Mouse (Mus musculus): ENCODE results near the gene Cds1. TPM values are rescaled to one million over a fixed set of nuclear protein-coding genes. Genes with fewer than 3 reads are reported as not detected.

Gene Cds1
- polyA plus RNA-seq, 2 experiments = 0.23 to 0.29 TPM

- Histone ChIP-seq H3K27me3 (ENCODE audit: control insufficient read depth, insufficient read depth, low read length) (no peaks in the 10 kb centered on the region), H3K9me3 (ENCODE audit: control insufficient read depth, low read length) (no peaks in the 10 kb centered on the region), H3K9ac (replicated peaks) (no peak overlapping the region), H3K27ac (no peak overlapping the region), H3K36me3 (replicated peaks; ENCODE audit: control insufficient read depth, insufficient read depth, low read depth) (peaks cover 9% of the 10 kb centered on the region), H3K4me3 (ENCODE audit: insufficient read depth in 1 of 2, low read depth in 2 of 2, low read length in 2 of 2) (no peak overlapping the region), H3K4me2 (ENCODE audit: low read depth) (no peak overlapping the region), H3K4me1 (replicated peaks; ENCODE audit: control insufficient read depth in 2 of 2, insufficient read depth in 2 of 2, low read length in 1 of 2) (no peaks in the 10 kb centered on the region)
- ATAC-seq (ENCODE audit: insufficient read depth) (no peak), DNase-seq (ENCODE audit: low read depth in 3 of 3, low spot score in 3 of 3) (no peak)
- 90% methylated on average over 5 of the region's 5 CpGs for WGBS (ENCODE audit: insufficient replicate concordance)
- TF ChIP-seq EP300 (IDR thresholded peaks at IDR 0.05; ENCODE audit: low read depth) (no peak), CTCF (IDR thresholded peaks at IDR 0.05; ENCODE audit: low read depth) (no peak)
These were observed 75.5 kb downstream of the Cds1 start for GRCm38 (mm10) chr5:101840476-101840875.

- peaks cover 21% of the 10 kb centered on the region for H3K36me3 ChIP-seq (replicated peaks; ENCODE audit: control insufficient read depth, insufficient read depth, low read depth)
- WGBS (ENCODE audit: insufficient replicate concordance) = 83% methylated on average over 14 of the region's 14 CpGs
- no peaks in the 10 kb centered on the region for H3K27me3 ChIP-seq (ENCODE audit: control insufficient read depth, insufficient read depth, low read length)
- no peak for TF ChIP-seq EP300 (IDR thresholded peaks at IDR 0.05; ENCODE audit: low read depth)
- no peak for TF ChIP-seq CTCF (IDR thresholded peaks at IDR 0.05; ENCODE audit: low read depth)
- DNase-seq (ENCODE audit: low read depth in 3 of 3, low spot score in 3 of 3) (no peak), ATAC-seq (ENCODE audit: insufficient read depth) (no peak)
- no peak overlapping the region for H3K4me3 ChIP-seq (ENCODE audit: insufficient read depth in 1 of 2, low read depth in 2 of 2, low read length in 2 of 2)
- H3K9ac ChIP-seq (replicated peaks) = no peak overlapping the region
- H3K4me2 ChIP-seq (ENCODE audit: low read depth) = no peak overlapping the region
- H3K9me3 ChIP-seq (ENCODE audit: control insufficient read depth, low read length) = no peaks in the 10 kb centered on the region
- H3K27ac ChIP-seq = no peak overlapping the region
- H3K4me1 ChIP-seq (replicated peaks; ENCODE audit: control insufficient read depth in 2 of 2, insufficient read depth in 2 of 2, low read length in 1 of 2) = no peaks in the 10 kb centered on the region
These were observed 80.1 kb downstream of the Cds1 start for GRCm38 (mm10) chr5:101845011-101845410.

GRCm38 (mm10) chr5:101845930-101846329 lies 81.0 kb downstream of the Cds1 start:
- no peaks in the 10 kb centered on the region for H3K9me3 ChIP-seq (ENCODE audit: control insufficient read depth, low read length)
- no peak for TF ChIP-seq EP300 (IDR thresholded peaks at IDR 0.05; ENCODE audit: low read depth)
- TF ChIP-seq CTCF (IDR thresholded peaks at IDR 0.05; ENCODE audit: low read depth) = no peak
- H3K27me3 ChIP-seq (ENCODE audit: control insufficient read depth, insufficient read depth, low read length) = no peaks in the 10 kb centered on the region
- DNase-seq (ENCODE audit: low read depth in 3 of 3, low spot score in 3 of 3) = no peak
- no peaks in the 10 kb centered on the region for H3K4me1 ChIP-seq (replicated peaks; ENCODE audit: control insufficient read depth in 2 of 2, insufficient read depth in 2 of 2, low read length in 1 of 2)
- WGBS (ENCODE audit: insufficient replicate concordance) = 87% methylated on average over 8 of the region's 8 CpGs
- H3K4me2 ChIP-seq (ENCODE audit: low read depth) = no peak overlapping the region
- no peak for ATAC-seq (ENCODE audit: insufficient read depth)
- no peak overlapping the region for H3K27ac ChIP-seq
- H3K36me3 ChIP-seq (replicated peaks; ENCODE audit: control insufficient read depth, insufficient read depth, low read depth) = peaks cover 20% of the 10 kb centered on the region
- no peak overlapping the region for H3K9ac ChIP-seq (replicated peaks)
- H3K4me3 ChIP-seq (ENCODE audit: insufficient read depth in 1 of 2, low read depth in 2 of 2, low read length in 2 of 2) = no peak overlapping the region

- H3K9me3 ChIP-seq (ENCODE audit: control insufficient read depth, low read length) = no peaks in the 10 kb centered on the region
- H3K9ac ChIP-seq (replicated peaks) = no peak overlapping the region
- peaks cover 14% of the 10 kb centered on the region for H3K36me3 ChIP-seq (replicated peaks; ENCODE audit: control insufficient read depth, insufficient read depth, low read depth)
- TF ChIP-seq CTCF (IDR thresholded peaks at IDR 0.05; ENCODE audit: low read depth) (no peak), EP300 (IDR thresholded peaks at IDR 0.05; ENCODE audit: low read depth) (no peak)
- DNase-seq (ENCODE audit: low read depth in 3 of 3, low spot score in 3 of 3) (no peak), ATAC-seq (ENCODE audit: insufficient read depth) (no peak)
- no peak overlapping the region for H3K4me2 ChIP-seq (ENCODE audit: low read depth)
- no peaks in the 10 kb centered on the region for H3K4me1 ChIP-seq (replicated peaks; ENCODE audit: control insufficient read depth in 2 of 2, insufficient read depth in 2 of 2, low read length in 1 of 2)
- no peak overlapping the region for H3K4me3 ChIP-seq (ENCODE audit: insufficient read depth in 1 of 2, low read depth in 2 of 2, low read length in 2 of 2)
- no peak overlapping the region for H3K27ac ChIP-seq
- no peaks in the 10 kb centered on the region for H3K27me3 ChIP-seq (ENCODE audit: control insufficient read depth, insufficient read depth, low read length)
- WGBS (ENCODE audit: insufficient replicate concordance) = 70% methylated on average over 7 of the region's 7 CpGs
These were observed 82.4 kb downstream of the Cds1 start for GRCm38 (mm10) chr5:101847323-101847722.

GRCm38 (mm10) chr5:101847762-101848161 lies 82.8 kb downstream of the Cds1 start:
- no peak overlapping the region for H3K4me3 ChIP-seq (ENCODE audit: insufficient read depth in 1 of 2, low read depth in 2 of 2, low read length in 2 of 2)
- H3K27me3 ChIP-seq (ENCODE audit: control insufficient read depth, insufficient read depth, low read length) = no peaks in the 10 kb centered on the region
- ATAC-seq (ENCODE audit: insufficient read depth) (peak; percentile 64; the same call in 1 of the 2 replicates), DNase-seq (ENCODE audit: low read depth in 3 of 3, low spot score in 3 of 3) (no peak)
- H3K36me3 ChIP-seq (replicated peaks; ENCODE audit: control insufficient read depth, insufficient read depth, low read depth) = peaks cover 14% of the 10 kb centered on the region
- H3K4me2 ChIP-seq (ENCODE audit: low read depth) = no peak overlapping the region
- 36% methylated on average over 4 of the region's 4 CpGs for WGBS (ENCODE audit: insufficient replicate concordance)
- H3K9ac ChIP-seq (replicated peaks) = no peak overlapping the region
- no peak for TF ChIP-seq EP300 (IDR thresholded peaks at IDR 0.05; ENCODE audit: low read depth)
- no peak for TF ChIP-seq CTCF (IDR thresholded peaks at IDR 0.05; ENCODE audit: low read depth)
- H3K9me3 ChIP-seq (ENCODE audit: control insufficient read depth, low read length) = no peaks in the 10 kb centered on the region
- no peaks in the 10 kb centered on the region for H3K4me1 ChIP-seq (replicated peaks; ENCODE audit: control insufficient read depth in 2 of 2, insufficient read depth in 2 of 2, low read length in 1 of 2)
- H3K27ac ChIP-seq = no peak overlapping the region

Measured in liver, embryonic 14.5 days (tissue).